Mouse (Mus musculus) frontal cortex, postnatal 14 days (tissue): ENCODE results near the gene Tcp1.
"Not testable (repeated sequence)": the region's sequence is repeated elsewhere in the genome, so short reads cannot be mapped to it uniquely, and the experiment has no call there.

Experiments
- DNase-seq, 2 experiments: peaks; one replicate each; pipeline ENCODE4 v3.0.0; 2022; ENCODE audit warnings: low spot score in 2 of 2

The Tcp1 gene

GRCm38 (mm10) chr17:12915488-12915880 is at the start of gene Tcp1:
Gene Tcp1, plus strand, starts transcription at chr17:12915701.
- no peak for DNase-seq

- no peak for DNase-seq
Observed at GRCm38 (mm10) chr17:12866853-12867252, 48.6 kb upstream of the Tcp1 start.

GRCm38 (mm10) chr17:12868043-12868442 is 47.5 kb upstream of the Tcp1 start, which contains the start of gene Mas1:
Gene Mas1, minus strand, starts transcription at chr17:12868143.
- DNase-seq = no peak

GRCm38 (mm10) chr17:12868640-12869039 is 46.9 kb upstream of the Tcp1 start:
- DNase-seq = no peak

- DNase-seq = no peak
Observed at GRCm38 (mm10) chr17:12872275-12873028, 43.0 kb upstream of the Tcp1 start.

- no peak for DNase-seq
Observed at GRCm38 (mm10) chr17:12875734-12876133, 39.8 kb upstream of the Tcp1 start, which contains the start of gene Mrgprh. Gene Mrgprh, plus strand, starts transcription at chr17:12876034.

- peak; percentile 73 to 86 for DNase-seq
Observed at GRCm38 (mm10) chr17:12880178-12880577, 35.3 kb upstream of the Tcp1 start.

- DNase-seq = no peak
Observed at GRCm38 (mm10) chr17:12881216-12881615, 34.3 kb upstream of the Tcp1 start.

- DNase-seq = no peak
Observed at GRCm38 (mm10) chr17:12886620-12887019, 28.9 kb upstream of the Tcp1 start.

GRCm38 (mm10) chr17:12887021-12887775 is 28.3 kb upstream of the Tcp1 start:
- no peak for DNase-seq

- DNase-seq = no peak
Observed at GRCm38 (mm10) chr17:12891054-12891453, 24.4 kb upstream of the Tcp1 start.

- DNase-seq = no peak
Observed at GRCm38 (mm10) chr17:12892033-12892432, 23.5 kb upstream of the Tcp1 start.

- no peak for DNase-seq
Observed at GRCm38 (mm10) chr17:12897674-12898073, 17.8 kb upstream of the Tcp1 start.

- not testable (repeated sequence) for DNase-seq
Observed at GRCm38 (mm10) chr17:12898607-12899006, 16.9 kb upstream of the Tcp1 start.

GRCm38 (mm10) chr17:12902291-12902690 is 13.2 kb upstream of the Tcp1 start:
- no peak for DNase-seq

- DNase-seq = no peak
Observed at GRCm38 (mm10) chr17:12903372-12904333, 11.8 kb upstream of the Tcp1 start.

- DNase-seq = no peak
Observed at GRCm38 (mm10) chr17:12904349-12904748, 11.2 kb upstream of the Tcp1 start.

- no peak for DNase-seq
Observed at GRCm38 (mm10) chr17:12905810-12906209, 9.7 kb upstream of the Tcp1 start.

- DNase-seq = no peak
Observed at GRCm38 (mm10) chr17:12906436-12906835, 9.1 kb upstream of the Tcp1 start.

- no peak for DNase-seq
Observed at GRCm38 (mm10) chr17:12909361-12910280, 5.9 kb upstream of the Tcp1 start, which contains the start of gene Pnldc1. Gene Pnldc1, minus strand, starts transcription at chr17:12910230.

GRCm38 (mm10) chr17:12910391-12910790 is 5.1 kb upstream of the Tcp1 start:
- no peak for DNase-seq
